Mouse (Mus musculus): ENCODE data around the gene Poc1a. TPM values are rescaled to one million over a fixed set of nuclear protein-coding genes. Genes with fewer than 3 reads are reported as not detected.

The Poc1a gene
- polyA plus RNA-seq, 1 experiment, result 24.3 TPM

- Histone ChIP-seq H3K27ac (ENCODE audit: insufficient read depth, low read length) (no peak overlapping the region), H3K27me3 (ENCODE audit: control insufficient read depth, insufficient read depth, low read length, poor library complexity, severe bottlenecking) (no peaks in the 10 kb centered on the region), H3K9me3 (replicated peaks; ENCODE audit: control insufficient read depth, insufficient read depth, low read length, poor library complexity, severe bottlenecking) (no peaks in the 10 kb centered on the region), H3K9ac (ENCODE audit: low read depth, poor library complexity, severe bottlenecking) (no peak overlapping the region), H3K4me1 (ENCODE audit: control insufficient read depth, insufficient read depth, low read length) (no peaks in the 10 kb centered on the region), H3K36me3 (ENCODE audit: control insufficient read depth, insufficient read depth, low read length, poor library complexity, severe bottlenecking) (0 out of 2 replicates have a peak, but pooled peaks cover 2% of the 10 kb centered on the region), H3K4me3 (ENCODE audit: low read depth, low read length) (no peak overlapping the region)
- TF ChIP-seq POLR2A (IDR thresholded peaks at IDR 0.05; ENCODE audit: insufficient read depth, low read length), result no peak
- no peak for TF ChIP-seq CTCF (IDR thresholded peaks at IDR 0.05; ENCODE audit: low read depth, low read length)
- no peak for TF ChIP-seq EP300 (IDR thresholded peaks at IDR 0.05; ENCODE audit: insufficient read depth, low read depth, low read length)
Observed at GRCm38 (mm10) chr9:106236156-106236817, 44.6 kb upstream of the Poc1a start.

- Histone ChIP-seq H3K27ac (ENCODE audit: insufficient read depth, low read length) (no peak overlapping the region), H3K36me3 (ENCODE audit: control insufficient read depth, insufficient read depth, low read length, poor library complexity, severe bottlenecking) (0 out of 2 replicates have a peak, but pooled peaks cover 2% of the 10 kb centered on the region), H3K4me3 (ENCODE audit: low read depth, low read length) (no peak overlapping the region), H3K9ac (ENCODE audit: low read depth, poor library complexity, severe bottlenecking) (no peak overlapping the region), H3K4me1 (ENCODE audit: control insufficient read depth, insufficient read depth, low read length) (no peaks in the 10 kb centered on the region), H3K27me3 (ENCODE audit: control insufficient read depth, insufficient read depth, low read length, poor library complexity, severe bottlenecking) (no peaks in the 10 kb centered on the region), H3K9me3 (replicated peaks; ENCODE audit: control insufficient read depth, insufficient read depth, low read length, poor library complexity, severe bottlenecking) (no peaks in the 10 kb centered on the region)
- TF ChIP-seq CTCF (IDR thresholded peaks at IDR 0.05; ENCODE audit: low read depth, low read length) (no peak), EP300 (IDR thresholded peaks at IDR 0.05; ENCODE audit: insufficient read depth, low read depth, low read length) (no peak), POLR2A (IDR thresholded peaks at IDR 0.05; ENCODE audit: insufficient read depth, low read length) (no peak)
Observed at GRCm38 (mm10) chr9:106236818-106237211, 44.0 kb upstream of the Poc1a start.

GRCm38 (mm10) chr9:106237401-106237800 lies 43.5 kb upstream of the Poc1a start:
- H3K4me3 ChIP-seq (ENCODE audit: low read depth, low read length), result no peak overlapping the region
- H3K4me1 ChIP-seq (ENCODE audit: control insufficient read depth, insufficient read depth, low read length), result no peaks in the 10 kb centered on the region
- 0 out of 2 replicates have a peak, but pooled peaks cover 2% of the 10 kb centered on the region for H3K36me3 ChIP-seq (ENCODE audit: control insufficient read depth, insufficient read depth, low read length, poor library complexity, severe bottlenecking)
- no peak overlapping the region for H3K27ac ChIP-seq (ENCODE audit: insufficient read depth, low read length)
- TF ChIP-seq POLR2A (IDR thresholded peaks at IDR 0.05; ENCODE audit: insufficient read depth, low read length), result no peak
- no peak for TF ChIP-seq EP300 (IDR thresholded peaks at IDR 0.05; ENCODE audit: insufficient read depth, low read depth, low read length)
- TF ChIP-seq CTCF (IDR thresholded peaks at IDR 0.05; ENCODE audit: low read depth, low read length), result no peak
- no peaks in the 10 kb centered on the region for H3K27me3 ChIP-seq (ENCODE audit: control insufficient read depth, insufficient read depth, low read length, poor library complexity, severe bottlenecking)
- no peak overlapping the region for H3K9ac ChIP-seq (ENCODE audit: low read depth, poor library complexity, severe bottlenecking)
- H3K9me3 ChIP-seq (replicated peaks; ENCODE audit: control insufficient read depth, insufficient read depth, low read length, poor library complexity, severe bottlenecking), result no peaks in the 10 kb centered on the region

- Histone ChIP-seq H3K9ac (ENCODE audit: low read depth, poor library complexity, severe bottlenecking) (no peak overlapping the region), H3K27me3 (ENCODE audit: control insufficient read depth, insufficient read depth, low read length, poor library complexity, severe bottlenecking) (no peaks in the 10 kb centered on the region), H3K4me3 (ENCODE audit: low read depth, low read length) (no peak overlapping the region), H3K27ac (ENCODE audit: insufficient read depth, low read length) (no peak overlapping the region), H3K36me3 (ENCODE audit: control insufficient read depth, insufficient read depth, low read length, poor library complexity, severe bottlenecking) (0 out of 2 replicates have a peak, but pooled peaks cover 2% of the 10 kb centered on the region), H3K4me1 (ENCODE audit: control insufficient read depth, insufficient read depth, low read length) (no peaks in the 10 kb centered on the region), H3K9me3 (replicated peaks; ENCODE audit: control insufficient read depth, insufficient read depth, low read length, poor library complexity, severe bottlenecking) (no peaks in the 10 kb centered on the region)
- no peak for TF ChIP-seq EP300 (IDR thresholded peaks at IDR 0.05; ENCODE audit: insufficient read depth, low read depth, low read length)
Observed at GRCm38 (mm10) chr9:106237878-106238277, 43.0 kb upstream of the Poc1a start.

GRCm38 (mm10) chr9:106241541-106242164 lies 39.2 kb upstream of the Poc1a start:
- TF ChIP-seq POLR2A (IDR thresholded peaks at IDR 0.05; ENCODE audit: insufficient read depth, low read length) (no peak), CTCF (IDR thresholded peaks at IDR 0.05; ENCODE audit: low read depth, low read length) (peak; percentile 16), EP300 (IDR thresholded peaks at IDR 0.05; ENCODE audit: insufficient read depth, low read depth, low read length) (no peak)
- no peak overlapping the region for H3K27ac ChIP-seq (ENCODE audit: insufficient read depth, low read length)
- H3K27me3 ChIP-seq (ENCODE audit: control insufficient read depth, insufficient read depth, low read length, poor library complexity, severe bottlenecking), result no peaks in the 10 kb centered on the region
- H3K9me3 ChIP-seq (replicated peaks; ENCODE audit: control insufficient read depth, insufficient read depth, low read length, poor library complexity, severe bottlenecking), result no peaks in the 10 kb centered on the region
- no peak overlapping the region for H3K9ac ChIP-seq (ENCODE audit: low read depth, poor library complexity, severe bottlenecking)
- H3K4me3 ChIP-seq (ENCODE audit: low read depth, low read length), result no peak overlapping the region
- H3K36me3 ChIP-seq (ENCODE audit: control insufficient read depth, insufficient read depth, low read length, poor library complexity, severe bottlenecking), result 0 out of 2 replicates have a peak, but pooled peaks cover 2% of the 10 kb centered on the region
- no peaks in the 10 kb centered on the region for H3K4me1 ChIP-seq (ENCODE audit: control insufficient read depth, insufficient read depth, low read length)

GRCm38 (mm10) chr9:106242813-106243488 lies 37.9 kb upstream of the Poc1a start:
- H3K9ac ChIP-seq (ENCODE audit: low read depth, poor library complexity, severe bottlenecking), result no peak overlapping the region
- H3K36me3 ChIP-seq (ENCODE audit: control insufficient read depth, insufficient read depth, low read length, poor library complexity, severe bottlenecking), result 0 out of 2 replicates have a peak, but pooled peaks cover 2% of the 10 kb centered on the region

More at GRCm38 (mm10) chr9:106242813-106243488, 37.9 kb upstream of the Poc1a start:
- H3K9me3 ChIP-seq (replicated peaks; ENCODE audit: control insufficient read depth, insufficient read depth, low read length, poor library complexity, severe bottlenecking), result no peaks in the 10 kb centered on the region
- no peaks in the 10 kb centered on the region for H3K27me3 ChIP-seq (ENCODE audit: control insufficient read depth, insufficient read depth, low read length, poor library complexity, severe bottlenecking)
- H3K4me3 ChIP-seq (ENCODE audit: low read depth, low read length), result peak overlapping the region; percentile 22
- TF ChIP-seq POLR2A (IDR thresholded peaks at IDR 0.05; ENCODE audit: insufficient read depth, low read length) (no peak), EP300 (IDR thresholded peaks at IDR 0.05; ENCODE audit: insufficient read depth, low read depth, low read length) (no peak), CTCF (IDR thresholded peaks at IDR 0.05; ENCODE audit: low read depth, low read length) (no peak)
- no peaks in the 10 kb centered on the region for H3K4me1 ChIP-seq (ENCODE audit: control insufficient read depth, insufficient read depth, low read length)
- H3K27ac ChIP-seq (ENCODE audit: insufficient read depth, low read length), result no peak overlapping the region
